9 mouse cellular contexts compared by ENCODE assay signal in genomic region chr11:119435880-119436872, GRCm38 (mm10). TPM values are rescaled to one million over a fixed set of nuclear protein-coding genes. Genes with fewer than 3 reads are reported as not detected.
A peak's percentile ranks its signal among the peaks of the same experiment; 100 is the strongest.
DNase-seq lines count a peak whose midpoint lies in the region; ATAC-seq and TF ChIP-seq lines count a peak whose summit lies in the region.
"Had no signal": no experiment of that assay in that cellular context is flagged by ENCODE, and none has a peak within 500 bp of the region (broad histone marks: within the 10 kb centered on the region; RNA-seq: fewer than 3 reads in every experiment).

No protein-coding gene starts in this region.

- H3K9ac ChIP-seq in liver, adult 2 months (ENCODE audit: low read depth, low read length): no peak overlapping the region
- no peak overlapping the region for H3K9ac ChIP-seq in liver, embryonic 12.5 days
- H3K9ac ChIP-seq in forebrain, embryonic 16.5 days (replicated peaks; ENCODE audit: low read depth, low read length): no peak overlapping the region
- H3K9ac ChIP-seq: neural tube, embryonic 13.5 days had no signal

- no peaks in the 10 kb centered on the region for H3K27me3 ChIP-seq in liver, adult 2 months (ENCODE audit: control insufficient read depth, insufficient read depth, low read length)
- H3K27me3 ChIP-seq in liver, embryonic 12.5 days (replicated peaks): no peaks in the 10 kb centered on the region
- H3K27me3 ChIP-seq in forebrain, embryonic 16.5 days (replicated peaks; ENCODE audit: control insufficient read depth, insufficient read depth, low read length): no peaks in the 10 kb centered on the region
- H3K27me3 ChIP-seq: neural tube, embryonic 13.5 days had no signal

- H3K36me3 ChIP-seq in liver, adult 2 months (ENCODE audit: control insufficient read depth, insufficient read depth, low read length): peaks cover 91% of the 10 kb centered on the region
- H3K36me3 ChIP-seq in liver, embryonic 12.5 days: peaks cover 88% of the 10 kb centered on the region
- H3K36me3 ChIP-seq in forebrain, embryonic 16.5 days (ENCODE audit: control insufficient read depth, insufficient read depth): no peaks in the 10 kb centered on the region
- H3K36me3 ChIP-seq: neural tube, embryonic 13.5 days had no signal

- no peak for ATAC-seq in liver, embryonic 12.5 days
- no peak for ATAC-seq in forebrain, embryonic 16.5 days

- no peaks in the 10 kb centered on the region for H3K4me1 ChIP-seq in liver, adult 2 months (ENCODE audit: control insufficient read depth, insufficient read depth, low read length)
- H3K4me1 ChIP-seq in liver, embryonic 12.5 days: peaks cover 34% of the 10 kb centered on the region
- no peaks in the 10 kb centered on the region for H3K4me1 ChIP-seq in forebrain, embryonic 16.5 days (replicated peaks; ENCODE audit: control insufficient read depth, insufficient read depth, low read length)
- H3K4me1 ChIP-seq: neural tube, embryonic 13.5 days had no signal

- no peak for TF ChIP-seq CTCF in liver, adult 2 months (IDR thresholded peaks at IDR 0.05; ENCODE audit: low read depth, low read length)

- no peaks in the 10 kb centered on the region for H3K79me2 ChIP-seq in liver, adult 2 months (ENCODE audit: control insufficient read depth, insufficient read depth, low read length)

- H3K4me3 ChIP-seq in liver, adult 2 months (ENCODE audit: insufficient read depth, low read depth, low read length): no peak overlapping the region
- no peak overlapping the region for H3K4me3 ChIP-seq in liver, embryonic 12.5 days
- H3K4me3 ChIP-seq in forebrain, embryonic 16.5 days (replicated peaks; ENCODE audit: low read length): no peak overlapping the region
- H3K4me3 ChIP-seq: neural tube, embryonic 13.5 days had no signal

- peak; percentile 8 to 18 for DNase-seq in cerebellum, adult 18-20 months
- no peak for DNase-seq in cerebellum, adult 11-12 months
- DNase-seq in liver, adult 2 months (ENCODE audit: extremely low read depth, low read depth, low spot score): peak; percentile 8
- DNase-seq in induced T-regulatory cell, adult 2 months (ENCODE audit: low read depth): peak; percentile 22
- DNase-seq in right cerebral cortex, postnatal 4 days: peak; percentile 14
- DNase-seq in urinary bladder, postnatal 4 days (ENCODE audit: low spot score in 2 of 2): no peak

- no peak overlapping the region for H3K27ac ChIP-seq in liver, adult 2 months (replicated peaks; ENCODE audit: insufficient read depth, low read depth, low read length)
- H3K27ac ChIP-seq in liver, embryonic 12.5 days: no peak overlapping the region
- H3K27ac ChIP-seq in forebrain, embryonic 16.5 days (ENCODE audit: low read length): no peak overlapping the region
- H3K27ac ChIP-seq: neural tube, embryonic 13.5 days had no signal

- no peak overlapping the region for H3K4me2 ChIP-seq in liver, embryonic 12.5 days
- no peak overlapping the region for H3K4me2 ChIP-seq in forebrain, embryonic 16.5 days (ENCODE audit: low read length)
- H3K4me2 ChIP-seq: neural tube, embryonic 13.5 days had no signal

- no peak for TF ChIP-seq POLR2A in liver, adult 2 months (IDR thresholded peaks at IDR 0.05; ENCODE audit: extremely low read depth, insufficient read depth, low read length)

- WGBS in liver, adult 2 months: 76% methylated on average over 19 of the region's 19 CpGs
- 61% methylated on average over 19 of the region's 19 CpGs for WGBS in liver, embryonic 12.5 days (ENCODE audit: insufficient replicate concordance)
- WGBS in forebrain, embryonic 16.5 days: 78% methylated on average over 19 of the region's 19 CpGs

- no peaks in the 10 kb centered on the region for H3K9me3 ChIP-seq in liver, embryonic 12.5 days (replicated peaks)
- H3K9me3 ChIP-seq in forebrain, embryonic 16.5 days (ENCODE audit: control insufficient read depth, low read length): no peaks in the 10 kb centered on the region
- H3K9me3 ChIP-seq: neural tube, embryonic 13.5 days had no signal

RNA-seq across cellular contexts. Expression of gene Rnf213, which starts 43.3 kb away (rescaled TPM):
- 43.4 and 43.5 TPM in 2 replicates for total RNA-seq in liver, adult 2 months (2014; rRNA removed)
- 11.1 and 16.9 TPM in 2 replicates for polyA plus RNA-seq in liver, adult 2 months (2012; rRNA removed)
- 4.0 and 4.6 TPM in 2 replicates for polyA plus RNA-seq in liver, embryonic 12.5 days (2016; fragmentation: Nextera tagmentation; extraction: Ambion mirVana)
- polyA plus RNA-seq in forebrain, embryonic 16.5 days (2015; fragmentation: Nextera tagmentation; extraction: Ambion mirVana): 1.3 TPM in 2 replicates

RNA-seq across cellular contexts. Expression of gene Endov, which starts 55.0 kb away (rescaled TPM):
- total RNA-seq in liver, adult 2 months (2014; rRNA removed): 2.3 and 2.6 TPM in 2 replicates
- polyA plus RNA-seq in liver, adult 2 months (2012; rRNA removed): 8.7 and 9.8 TPM in 2 replicates
- 7.9 and 10.5 TPM in 2 replicates for polyA plus RNA-seq in liver, embryonic 12.5 days (2016; fragmentation: Nextera tagmentation; extraction: Ambion mirVana)
- polyA plus RNA-seq in forebrain, embryonic 16.5 days (2015; fragmentation: Nextera tagmentation; extraction: Ambion mirVana): 16.2 and 21.0 TPM in 2 replicates

Comparison
In these comparisons a context has a peak if more than half of its experiments do, and no peak if none do; other contexts are left out.
1. DNase-seq: peak in cerebellum, adult 18-20 months (2 of 2), liver, adult 2 months (single experiment), induced T-regulatory cell, adult 2 months (single experiment) and right cerebral cortex, postnatal 4 days (single experiment); none in cerebellum, adult 11-12 months (single experiment) and urinary bladder, postnatal 4 days (0 of 2).